Mouse (Mus musculus) MEL (cell line): ENCODE results near the gene Dbn1.

Experiments used
- CTCF ChIP-seq, 3 experiments: IDR thresholded peaks in 2 of 3; conservative IDR thresholded peaks in 1 of 3; 2 replicates each; pipeline ENCODE4 v1.5.1; 2011 to 2012; ENCODE audit warnings: low read length in 3 of 3, low read depth in 2 of 3, mild to moderate bottlenecking in 2 of 3, improper control_type of control experiment in 1 of 3, inconsistent platforms in 1 of 3, mixed read lengths in 1 of 3, moderate library complexity in 1 of 3; ENCODE audit not compliant: control insufficient read depth in 1 of 3, insufficient read depth in 1 of 3, poor library complexity in 1 of 3, severe bottlenecking in 1 of 3
- JUND ChIP-seq: IDR thresholded peaks from 2 replicates; pipeline ENCODE4 v1.6.1; 2011; ENCODE audit warnings: low read depth, mild to moderate bottlenecking, improper control_type of control experiment, low read length
- MYC ChIP-seq: IDR thresholded peaks from 2 replicates; pipeline ENCODE4 v1.6.1; 2011; ENCODE audit warnings: low read depth, mild to moderate bottlenecking, low read length, improper control_type of control experiment, moderate library complexity

GRCm38 (mm10) chr13:55426613-55427012, 61.3 kb downstream of the Dbn1 start, which contains the start of gene F12:
- TF ChIP-seq JUND = no peak
- no peak for TF ChIP-seq MYC
- no peak for TF ChIP-seq CTCF (IDR thresholded peaks at IDR 0.05 in 2 of 3, conservative IDR thresholded peaks at IDR 0.05 in 1 of 3; ENCODE audit: control insufficient read depth in 1 of 3, insufficient read depth in 1 of 3, low read depth in 2 of 3, low read length in 3 of 3, poor library complexity in 1 of 3, severe bottlenecking in 1 of 3)
